Mouse (Mus musculus) limb, embryonic 14.5 days (tissue): Measurements from ENCODE around the gene Saysd1. TPM values are rescaled to one million over a fixed set of nuclear protein-coding genes. Genes with fewer than 3 reads are reported as not detected.

Source experiments
- ATAC-seq: fragments of 200-750 bp; cut with Nextera tagmentation; 2 replicates; pipeline ENCODE4 v1.8.0; 2017; ENCODE audit warnings: low read depth, moderate number of reproducible peaks, moderate TSS enrichment; ENCODE audit not compliant: low FRiP score
- DNase-seq: peaks from one replicate; pipeline ENCODE4 v3.0.0-alpha.2; 2015; ENCODE audit warnings: low spot score
- H3K27ac ChIP-seq: fragments of 300-500 bp; sonication (generic); replicated peaks from 2 replicates; pipeline ENCODE4 v1.5.1; 2014; ENCODE audit warnings: low read depth, mild to moderate bottlenecking, low read length, moderate library complexity, mixed read lengths
- H3K27me3 ChIP-seq: fragments of 300-500 bp; sonication (generic); 2 replicates; pipeline ENCODE4 v1.6.1; 2014; ENCODE audit warnings: low read length, mixed read lengths; ENCODE audit not compliant: control insufficient read depth, insufficient read depth
- H3K36me3 ChIP-seq: fragments of 300-500 bp; sonication (generic); 2 replicates; pipeline ENCODE4 v1.6.1; 2014; ENCODE audit warnings: mild to moderate bottlenecking, low read length, moderate library complexity, mixed read lengths; ENCODE audit not compliant: control insufficient read depth, insufficient read depth
- H3K4me1 ChIP-seq: fragments of 300-500 bp; sonication (generic); 2 replicates; pipeline ENCODE4 v1.6.1; 2014; ENCODE audit warnings: antibody characterized with exemption, low read length, mixed read lengths; ENCODE audit not compliant: control insufficient read depth, insufficient read depth
- H3K4me2 ChIP-seq: fragments of 300-500 bp; sonication (generic); replicated peaks from 2 replicates; pipeline ENCODE4 v1.6.1; 2014; ENCODE audit warnings: low read depth, mild to moderate bottlenecking, low read length, moderate library complexity; ENCODE audit not compliant: severe bottlenecking
- H3K4me3 ChIP-seq: fragments of 300-500 bp; sonication (generic); replicated peaks from 2 replicates; pipeline ENCODE4 v1.5.1; 2014; ENCODE audit warnings: low read length
- H3K9ac ChIP-seq: fragments of 300-500 bp; sonication (generic); 2 replicates; pipeline ENCODE4 v1.6.1; 2014; ENCODE audit warnings: mild to moderate bottlenecking, low read depth, low read length, moderate library complexity; ENCODE audit not compliant: severe bottlenecking
- H3K9me3 ChIP-seq: fragments of 300-500 bp; sonication (generic); 2 replicates; pipeline ENCODE4 v1.6.1; 2016; ENCODE audit warnings: low read length; ENCODE audit not compliant: control insufficient read depth
- POLR2A ChIP-seq: fragments of 200-500 bp; IDR thresholded peaks from 2 replicates; pipeline ENCODE4 v1.8.0; 2012; ENCODE audit warnings: inconsistent platforms, mild to moderate bottlenecking, moderate library complexity, borderline replicate concordance; ENCODE audit not compliant: insufficient read depth, insufficient read length; ENCODE audit errors: extremely low read depth
- WGBS: fragments of 180-500 bp; shearing (Covaris S2); extraction: QIAGEN DNeasy Blood & Tissue Kit; methylation state at CpG from one replicate; pipeline ENCODE4 v1.1.7; 2014; 5-methylcytosine and 5-hydroxymethylcytosine counted together
- polyA plus RNA-seq, 2 experiments: library from polyadenylated mRNA; depleted of rRNA in 1 of 2; stranded (reverse) in 1 of 2; unstranded in 1 of 2; fragments of >200 nt; fragmentation: Nextera tagmentation in 1 of 2; extraction: Ambion mirVana in 1 of 2; gene quantifications; 2 replicates each; pipeline versions ENCODE4 v1.2.1 to v1.2.3; 2012 to 2014

Gene Saysd1
- polyA plus RNA-seq, 2 experiments, result 8.9 to 15.6 TPM

GRCm38 (mm10) chr14:20047814-20048480 is 90.4 kb downstream of the Saysd1 start:
- 55% methylated on average over 3 of the region's 3 CpGs for WGBS
- H3K27ac ChIP-seq, result no peak overlapping the region
- no peaks in the 10 kb centered on the region for H3K4me1 ChIP-seq
- H3K9me3 ChIP-seq, result no peaks in the 10 kb centered on the region
- no peak overlapping the region for H3K9ac ChIP-seq
- no peaks in the 10 kb centered on the region for H3K36me3 ChIP-seq
- TF ChIP-seq POLR2A, result no peak
- DNase-seq (peak; percentile 18), ATAC-seq (0 out of 2 replicates have a peak, but pooled peaks have one; percentile 50)
- H3K4me3 ChIP-seq, result no peak overlapping the region
- no peak overlapping the region for H3K4me2 ChIP-seq
- no peaks in the 10 kb centered on the region for H3K27me3 ChIP-seq

DNA sequence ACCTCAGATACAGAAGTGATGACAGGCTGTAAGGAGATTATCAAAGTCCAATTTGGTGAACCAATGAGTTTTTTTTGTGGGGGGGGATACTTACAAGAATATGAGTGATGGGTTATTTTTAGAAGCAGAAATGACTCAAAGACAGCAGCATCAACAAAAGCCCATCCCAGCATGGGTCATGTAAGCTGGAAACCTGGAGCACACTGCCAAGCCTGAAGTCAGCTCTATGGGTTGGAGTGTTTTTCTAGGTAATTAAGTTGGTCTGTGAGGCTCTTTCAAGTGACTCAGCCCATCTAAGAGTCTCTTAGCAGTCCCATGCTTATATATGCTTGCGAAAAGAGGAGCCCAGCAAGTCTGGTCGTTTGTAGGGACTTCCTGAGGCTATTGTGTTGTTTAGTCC is 91.0 kb downstream of the Saysd1 start:
- Histone ChIP-seq H3K36me3 (no peaks in the 10 kb centered on the region), H3K4me2 (no peak overlapping the region), H3K27ac (no peak overlapping the region), H3K4me1 (no peaks in the 10 kb centered on the region), H3K9ac (no peak overlapping the region), H3K4me3 (no peak overlapping the region), H3K9me3 (no peaks in the 10 kb centered on the region), H3K27me3 (no peaks in the 10 kb centered on the region)
- TF ChIP-seq POLR2A, result no peak
- WGBS, result 64% methylated on average over 2 of the region's 2 CpGs
- ATAC-seq (no peak), DNase-seq (no peak)

DNA sequence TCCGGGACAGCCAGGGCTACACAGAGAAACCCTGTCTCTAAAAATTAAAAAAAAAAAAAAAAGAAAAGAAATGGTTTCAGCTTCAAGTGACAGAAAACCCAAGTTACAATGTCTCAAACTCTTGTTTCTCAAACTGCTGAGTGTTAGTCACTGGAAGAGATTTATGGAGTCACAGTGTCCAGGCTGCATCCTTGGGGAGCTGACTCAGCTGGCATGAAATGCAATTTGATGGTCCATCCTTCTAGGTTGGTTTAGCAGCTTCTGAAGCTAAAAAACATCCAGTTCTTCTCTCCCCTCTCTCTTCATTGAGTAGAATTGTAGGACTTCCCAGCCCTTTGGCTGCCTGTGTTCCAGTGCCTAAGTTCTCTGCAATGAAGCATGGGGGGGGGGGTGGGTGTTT is 94.3 kb downstream of the Saysd1 start:
- no peak overlapping the region for H3K9ac ChIP-seq
- DNase-seq (no peak), ATAC-seq (no peak)
- H3K4me3 ChIP-seq, result no peak overlapping the region
- no peaks in the 10 kb centered on the region for H3K9me3 ChIP-seq
- H3K36me3 ChIP-seq, result no peaks in the 10 kb centered on the region
- no peak overlapping the region for H3K27ac ChIP-seq
- no peaks in the 10 kb centered on the region for H3K4me1 ChIP-seq
- TF ChIP-seq POLR2A, result no peak
- H3K4me2 ChIP-seq, result no peak overlapping the region
- 100% methylated on average over 1 of the region's 1 CpGs for WGBS
- no peaks in the 10 kb centered on the region for H3K27me3 ChIP-seq

GRCm38 (mm10) chr14:20041836-20042235 is 96.5 kb downstream of the Saysd1 start:
- no peak for TF ChIP-seq POLR2A
- ATAC-seq (no peak), DNase-seq (no peak)
- H3K36me3 ChIP-seq, result no peaks in the 10 kb centered on the region
- no peak overlapping the region for H3K9ac ChIP-seq
- no peaks in the 10 kb centered on the region for H3K27me3 ChIP-seq
- no peak overlapping the region for H3K4me2 ChIP-seq
- no peaks in the 10 kb centered on the region for H3K9me3 ChIP-seq
- H3K4me1 ChIP-seq, result no peaks in the 10 kb centered on the region
- WGBS, result 81% methylated on average over 2 of the region's 2 CpGs
- H3K27ac ChIP-seq, result no peak overlapping the region
- H3K4me3 ChIP-seq, result no peak overlapping the region

GRCm38 (mm10) chr14:20040976-20041375 is 97.4 kb downstream of the Saysd1 start:
- Histone ChIP-seq H3K9me3 (no peaks in the 10 kb centered on the region), H3K4me2 (no peak overlapping the region), H3K27ac (no peak overlapping the region), H3K9ac (no peak overlapping the region), H3K4me3 (no peak overlapping the region), H3K27me3 (no peaks in the 10 kb centered on the region), H3K4me1 (no peaks in the 10 kb centered on the region), H3K36me3 (no peaks in the 10 kb centered on the region)
- no peak for DNase-seq
- WGBS, result 87% methylated on average over 4 of the region's 4 CpGs
- ATAC-seq, result no peak
- no peak for TF ChIP-seq POLR2A
